Comparison of ENCODE assay signal across 9 mouse cellular contexts in the genomic region with DNA sequence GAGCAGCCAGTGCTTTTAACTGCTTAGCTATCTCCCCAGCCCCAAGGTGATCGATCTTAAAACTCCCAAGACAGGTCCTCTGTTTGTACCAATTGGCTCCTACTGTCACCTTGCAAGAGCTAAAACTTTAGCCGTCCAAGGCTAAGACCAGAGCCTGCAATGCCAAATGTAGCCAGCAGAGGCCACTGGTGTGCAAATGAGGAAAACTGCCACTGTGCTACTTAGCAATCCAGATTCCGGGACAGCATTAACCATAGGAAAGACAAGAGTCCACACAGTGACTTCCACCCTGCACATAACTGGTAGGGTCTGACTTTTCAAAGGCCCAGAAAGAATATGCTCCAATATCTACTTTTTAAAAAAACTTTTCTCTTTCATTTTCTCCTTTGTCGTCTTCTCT. TPM values are rescaled to one million over a fixed set of nuclear protein-coding genes. Genes with fewer than 3 reads are reported as not detected.
A peak's percentile ranks its signal among the peaks of the same experiment; 100 is the strongest.
DNase-seq lines count a peak whose midpoint lies in the region; ATAC-seq lines count a peak whose summit lies in the region.
"Had no signal": no experiment of that assay in that cellular context is flagged by ENCODE, and none has a peak within 500 bp of the region (broad histone marks: within the 10 kb centered on the region; RNA-seq: fewer than 3 reads in every experiment).

No protein-coding gene starts in this region.

- no peak overlapping the region for H3K4me3 ChIP-seq in neural tube, embryonic 11.5 days (ENCODE audit: low read depth, low read length)
- H3K4me3 ChIP-seq: embryonic facial prominence, embryonic 12.5 days had no signal

- no peaks in the 10 kb centered on the region for H3K36me3 ChIP-seq in neural tube, embryonic 11.5 days (ENCODE audit: control insufficient read depth, insufficient read depth, low read length)
- H3K36me3 ChIP-seq: embryonic facial prominence, embryonic 12.5 days had no signal

- WGBS in neural tube, embryonic 11.5 days, result 64% methylated on average over 4 of the region's 4 CpGs

- H3K9ac ChIP-seq in neural tube, embryonic 11.5 days (ENCODE audit: low read length), result no peak overlapping the region
- H3K9ac ChIP-seq: embryonic facial prominence, embryonic 12.5 days had no signal

- peak; percentile 28 for DNase-seq in gastrocnemius, postnatal 10 days
- no peak for DNase-seq in gastrocnemius, postnatal 25 days
- DNase-seq in 3T3-L1 (ENCODE audit: low read depth, low spot score), result peak; percentile 77
- peak; percentile 65 for DNase-seq in MN1 (ENCODE audit: low spot score)
- DNase-seq in embryo, embryonic 9.5 days (ENCODE audit: extremely low spot score), result peak; percentile 62
- peak; percentile 47 to 72 for DNase-seq in kidney, postnatal 25 days
- DNase-seq in neural tube, embryonic 11.5 days (ENCODE audit: low spot score), result peak; percentile 54
- no peak for DNase-seq in right cerebral cortex, postnatal 36 days (ENCODE audit: low spot score in 2 of 2)

- no peaks in the 10 kb centered on the region for H3K9me3 ChIP-seq in neural tube, embryonic 11.5 days (ENCODE audit: control insufficient read depth, low read length)
- H3K9me3 ChIP-seq: embryonic facial prominence, embryonic 12.5 days had no signal

- H3K27me3 ChIP-seq in neural tube, embryonic 11.5 days (ENCODE audit: control insufficient read depth, insufficient read depth, low read length), result no peaks in the 10 kb centered on the region
- H3K27me3 ChIP-seq: embryonic facial prominence, embryonic 12.5 days had no signal

- H3K4me1 ChIP-seq in neural tube, embryonic 11.5 days (ENCODE audit: control insufficient read depth, insufficient read depth, low read length), result no peaks in the 10 kb centered on the region
- H3K4me1 ChIP-seq: embryonic facial prominence, embryonic 12.5 days had no signal

- H3K4me2 ChIP-seq in neural tube, embryonic 11.5 days (ENCODE audit: low read depth), result no peak overlapping the region
- H3K4me2 ChIP-seq: embryonic facial prominence, embryonic 12.5 days had no signal

- ATAC-seq in neural tube, embryonic 11.5 days (ENCODE audit: insufficient read depth, low FRiP score, low TSS enrichment), result no peak

- no peak overlapping the region for H3K27ac ChIP-seq in neural tube, embryonic 11.5 days (ENCODE audit: low read depth, low read length)
- H3K27ac ChIP-seq: embryonic facial prominence, embryonic 12.5 days had no signal

RNA-seq across cellular contexts. Expression of a gene that starts 17.4 kb away (rescaled TPM):
- total RNA-seq in gastrocnemius, postnatal 10 days (2021), result 1 to 10 TPM; 2.9 to 4.6 TPM
- total RNA-seq in gastrocnemius, postnatal 25 days (2021), result 1 to 10 TPM in 1 of 2 experiments, under 1 TPM in 1; 0.56 to 1.2 TPM
- polyA plus RNA-seq in neural tube, embryonic 11.5 days (2014; fragmentation: Nextera tagmentation; extraction: Ambion mirVana), result 30.3 and 33.1 TPM in 2 replicates

Comparison
In these comparisons a context has a peak if more than half of its experiments do, and no peak if none do; other contexts are left out.
1. DNase-seq: peak in gastrocnemius, postnatal 10 days (single experiment), 3T3-L1 (single experiment), MN1 (single experiment), embryo, embryonic 9.5 days (single experiment), kidney, postnatal 25 days (2 of 2) and neural tube, embryonic 11.5 days (single experiment); none in gastrocnemius, postnatal 25 days (single experiment) and right cerebral cortex, postnatal 36 days (0 of 2).